Mouse (Mus musculus): Measurements from ENCODE around the gene Vmn1r56.
"Not testable (repeated sequence)": the region's sequence is repeated elsewhere in the genome, so short reads cannot be mapped to it uniquely, and the experiment has no call there.

Vmn1r56 gene

GRCm38 (mm10) chr7:5196647-5197046 lies at the start of gene Vmn1r56:
Vmn1r56 (minus strand) TSS chr7:5196747.
- not testable (repeated sequence) for DNase-seq (ENCODE audit: low spot score)

- not testable (repeated sequence) for DNase-seq (ENCODE audit: low spot score)
Observed at GRCm38 (mm10) chr7:5218193-5218592, 21.6 kb upstream of the Vmn1r56 start, which contains the start of gene Vmn1r57. Vmn1r57 (plus strand) TSS chr7:5218493.

GRCm38 (mm10) chr7:5149570-5149969 lies 47.0 kb downstream of the Vmn1r56 start, which contains the start of gene Vmn1r55:
Vmn1r55 (minus strand) TSS chr7:5149670.
- DNase-seq (ENCODE audit: low spot score) = not testable (repeated sequence)

All from embryo, embryonic 10 days (tissue).